Mouse (Mus musculus) cerebellum, postnatal 14 days (tissue): Measurements from ENCODE around the gene Iqgap1.

ENCODE experiments used
- DNase-seq, 2 experiments: peaks; one replicate each; pipeline ENCODE4 v3.0.0; 2021; ENCODE audit warnings: mixed read lengths in 2 of 2

Gene Iqgap1

DNA sequence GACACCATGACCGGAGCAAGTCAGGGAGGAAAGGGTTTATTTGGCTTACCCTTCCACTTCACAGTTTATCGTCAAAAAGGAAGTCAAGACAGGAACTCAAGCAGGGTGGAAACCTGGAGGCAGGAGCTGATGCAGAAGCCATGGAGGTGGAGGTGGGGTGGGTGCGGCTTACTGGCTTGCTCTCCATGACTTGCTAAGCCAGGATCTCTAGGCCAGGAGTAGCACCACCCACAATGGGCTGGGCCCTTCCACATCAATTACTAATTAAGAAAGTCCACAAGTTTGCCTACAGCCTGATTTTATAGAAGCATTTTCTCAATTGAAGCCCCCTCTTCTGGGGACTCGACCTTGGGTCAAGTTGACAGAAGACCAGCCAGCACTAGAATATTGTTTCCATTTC, 121.7 kb downstream of the Iqgap1 start:
- DNase-seq = no peak

DNA sequence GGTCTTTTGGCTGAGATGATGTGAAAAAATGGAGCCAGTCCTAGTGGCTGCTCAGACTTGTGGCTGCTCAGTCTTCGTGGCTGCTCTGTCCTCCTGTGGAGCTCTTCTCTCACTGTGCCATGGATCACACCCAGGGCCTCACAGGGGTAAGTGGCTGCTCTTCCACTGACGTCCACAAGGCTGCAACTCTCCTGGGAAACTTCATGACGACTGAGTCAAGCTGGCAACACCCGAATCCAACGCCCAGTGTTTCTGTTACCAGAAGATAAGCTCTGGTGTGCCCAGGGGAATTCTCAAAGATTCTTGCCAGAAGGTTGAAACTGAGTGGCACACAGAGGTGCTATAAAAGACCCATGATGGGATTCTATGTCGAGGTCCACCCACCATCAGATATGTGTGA, 123.3 kb downstream of the Iqgap1 start:
- no peak for DNase-seq

DNA sequence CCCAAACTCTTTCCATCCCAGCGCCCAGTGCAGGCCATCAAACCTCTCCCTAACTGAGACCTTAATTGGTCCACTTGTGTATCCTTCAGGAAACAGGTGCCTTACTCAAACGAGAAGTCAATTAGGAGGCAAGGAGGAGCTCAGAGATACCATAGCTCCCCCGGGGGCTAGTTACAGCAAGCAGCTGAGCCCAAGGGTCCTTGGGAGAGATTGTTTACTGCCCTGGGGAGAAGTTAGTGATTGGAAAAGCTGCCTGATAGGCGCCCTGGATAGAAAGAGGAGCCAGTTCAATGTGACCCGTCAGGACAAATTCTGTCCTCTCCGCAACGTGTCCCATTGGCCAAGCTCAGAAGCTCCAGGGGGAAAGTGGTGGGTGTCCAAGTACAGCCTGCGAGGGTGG, 126.1 kb downstream of the Iqgap1 start:
- no peak for DNase-seq

DNA sequence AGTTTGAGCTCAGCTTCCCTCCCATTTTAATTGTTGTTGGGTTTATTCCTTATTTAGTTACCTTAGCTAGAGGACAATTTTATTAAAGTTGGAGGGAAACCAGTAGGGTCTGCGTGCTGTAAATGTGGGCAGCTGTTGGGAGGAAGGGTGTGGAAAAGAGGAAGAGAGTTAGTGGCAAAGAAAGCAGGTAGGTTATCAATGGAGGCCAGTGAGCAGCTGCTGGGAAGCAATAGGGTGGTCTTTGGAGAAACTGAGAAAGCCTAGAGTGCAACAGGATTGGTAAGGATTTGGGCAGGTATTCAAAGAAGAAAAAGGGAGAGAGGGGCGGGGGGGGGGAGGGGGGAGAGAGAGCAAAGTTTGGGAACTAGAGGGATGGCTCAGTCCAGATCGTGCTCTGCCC, 126.8 kb downstream of the Iqgap1 start:
- no peak for DNase-seq

DNA sequence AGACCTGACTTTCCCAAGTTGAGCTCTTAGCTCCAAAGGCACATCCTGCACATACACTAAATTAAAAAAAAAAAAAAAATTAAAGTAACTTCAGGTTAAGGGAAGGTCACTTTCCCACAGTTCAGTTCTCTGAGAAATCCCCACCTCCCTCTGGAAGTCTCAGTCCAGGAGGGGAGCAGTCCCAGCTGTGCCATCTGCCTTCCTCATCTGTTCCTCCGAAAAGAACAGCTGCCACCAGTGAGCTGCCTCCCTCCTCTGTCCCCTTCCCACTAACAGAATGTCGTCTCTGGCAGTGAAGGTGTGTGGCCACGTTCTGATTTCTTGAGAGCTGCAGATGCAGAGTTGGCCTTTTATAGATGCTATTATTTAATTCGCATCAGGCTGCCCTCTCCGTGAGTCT, 127.9 kb downstream of the Iqgap1 start:
- no peak for DNase-seq

DNA sequence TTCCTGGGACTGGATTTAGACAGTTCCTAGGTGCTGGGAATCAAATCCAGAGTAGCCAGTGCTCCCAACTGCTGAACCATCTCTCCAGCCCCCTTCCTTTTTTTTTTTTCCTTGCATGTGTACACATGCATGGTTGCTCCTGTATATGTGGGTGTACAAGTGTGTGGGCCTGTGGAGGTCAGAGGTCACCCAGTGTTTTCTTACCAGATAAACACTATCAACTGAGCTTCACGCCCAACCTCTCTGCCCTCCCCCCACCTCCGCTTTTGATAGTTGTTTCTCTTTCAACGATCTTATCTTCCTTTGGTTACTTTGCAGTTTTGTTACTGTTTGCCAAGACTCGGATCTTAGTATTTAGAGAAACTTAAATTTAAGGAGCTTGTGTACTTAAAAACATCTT, 128.9 kb downstream of the Iqgap1 start:
- DNase-seq = no peak

DNA sequence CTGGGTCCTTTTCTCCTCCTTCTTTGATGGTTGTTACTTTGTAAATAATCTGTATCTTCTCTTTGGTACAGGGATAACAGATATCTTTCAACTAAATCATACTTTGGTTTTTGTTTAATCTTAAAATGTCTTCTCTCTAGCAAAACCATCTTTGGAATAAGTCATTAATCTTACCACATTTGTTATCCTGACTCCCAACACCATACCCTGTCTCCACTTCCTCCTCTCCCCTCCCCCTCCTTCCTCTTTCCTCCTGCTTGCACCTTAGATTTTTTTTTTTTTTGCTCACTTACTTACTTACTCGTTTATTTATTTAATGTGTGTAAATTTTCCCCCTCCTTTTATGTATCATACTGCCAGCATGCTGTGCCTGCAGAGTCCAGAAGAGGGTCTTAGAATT, 129.4 kb downstream of the Iqgap1 start:
- DNase-seq = no peak

DNA sequence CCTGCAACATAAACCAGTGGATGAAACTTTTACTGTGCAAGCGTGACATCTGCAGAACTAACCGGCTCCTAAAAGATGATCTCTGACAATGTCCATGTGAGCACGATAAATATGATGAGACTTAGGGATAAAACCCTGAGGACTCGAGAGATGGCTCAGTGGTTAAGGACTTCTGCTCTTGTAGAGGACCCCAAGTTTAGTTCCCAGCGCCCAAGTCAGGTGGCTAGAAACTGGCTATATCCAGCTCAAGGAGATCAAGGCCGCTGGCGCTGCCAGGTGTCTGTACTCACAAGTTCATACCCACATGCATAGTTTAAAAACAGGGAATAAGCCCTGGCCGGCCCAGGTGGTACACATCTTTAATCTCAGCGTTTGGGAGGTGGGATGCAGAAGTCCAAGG, 133.3 kb downstream of the Iqgap1 start:
- DNase-seq = no peak

DNA sequence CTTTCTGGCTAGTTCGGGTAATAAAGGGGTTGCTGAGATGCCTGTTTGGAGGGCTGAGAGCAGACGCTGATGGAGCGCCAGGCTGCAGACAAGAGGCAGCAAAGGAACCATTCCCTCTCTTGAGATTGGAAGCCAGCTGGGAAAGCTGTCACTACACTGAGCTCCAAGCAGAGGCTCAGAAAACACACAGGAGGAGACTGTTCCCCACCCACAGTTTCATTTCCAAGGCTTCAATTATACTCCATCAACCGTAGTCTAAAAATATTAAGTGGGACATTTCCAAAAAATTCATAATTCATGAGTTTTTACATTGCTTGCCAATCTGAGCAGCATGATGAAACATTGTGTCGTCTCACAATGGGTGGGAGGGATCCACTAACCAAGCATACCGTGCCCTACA, 134.6 kb downstream of the Iqgap1 start:
- DNase-seq = no peak

DNA sequence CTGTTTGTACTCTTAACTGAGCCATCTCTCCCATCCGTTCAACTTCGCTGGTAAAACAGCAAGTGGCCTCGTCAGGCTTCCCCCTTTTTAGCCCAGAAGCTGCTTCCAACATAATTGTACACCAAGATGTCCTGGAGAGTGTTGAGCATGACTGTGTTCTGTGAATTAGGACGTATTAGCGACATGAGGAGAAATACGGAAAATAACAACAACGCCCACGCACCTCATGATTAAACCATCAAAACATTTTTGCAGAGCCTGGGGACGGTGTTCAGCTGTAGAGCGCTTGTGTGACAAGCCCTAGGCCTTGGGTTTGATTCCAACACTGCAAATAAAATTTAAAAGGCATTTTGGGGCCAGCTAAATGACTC, 136.6 kb downstream of the Iqgap1 start:
- DNase-seq = peak in 1 of 2 experiments; percentile 44

DNA sequence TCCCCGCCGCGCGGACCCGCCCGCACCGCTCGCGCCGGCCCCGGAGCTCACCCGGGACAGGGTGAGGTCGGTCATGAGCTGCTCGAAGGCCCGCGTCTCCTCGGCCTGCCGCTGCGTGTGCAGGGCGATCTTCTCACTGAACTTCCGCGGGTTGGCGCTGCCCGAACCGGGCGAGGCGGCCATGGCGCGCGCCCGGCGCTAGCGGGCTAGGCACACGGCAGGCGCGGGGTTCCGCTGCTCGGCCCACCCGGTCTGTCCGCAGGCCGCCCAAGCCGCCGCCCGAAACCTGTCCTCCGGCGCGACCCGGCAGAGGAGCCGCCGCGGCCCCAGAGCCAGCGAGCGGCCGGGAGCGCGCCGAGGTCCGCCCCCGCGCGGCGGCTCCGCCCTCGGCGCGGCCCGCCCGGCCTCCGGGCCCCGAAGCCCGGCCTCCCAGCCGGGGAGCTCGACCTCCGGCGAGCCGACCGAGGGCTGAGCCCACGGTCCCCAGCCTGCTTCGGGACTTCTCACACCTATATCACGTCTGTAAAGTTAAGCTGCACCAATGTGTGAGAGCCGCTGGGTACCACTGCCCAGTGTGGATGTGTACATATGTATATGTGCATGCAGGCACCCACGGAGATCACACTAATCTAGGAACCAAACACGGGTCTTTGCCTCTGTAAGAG, 137.1 kb downstream of the Iqgap1 start, which contains the start of gene Crtc3:
Gene Crtc3, minus strand, starts transcription at position 322 of the 665 bp plus-strand sequence.
- peak; percentile 73 to 84 for DNase-seq

DNA sequence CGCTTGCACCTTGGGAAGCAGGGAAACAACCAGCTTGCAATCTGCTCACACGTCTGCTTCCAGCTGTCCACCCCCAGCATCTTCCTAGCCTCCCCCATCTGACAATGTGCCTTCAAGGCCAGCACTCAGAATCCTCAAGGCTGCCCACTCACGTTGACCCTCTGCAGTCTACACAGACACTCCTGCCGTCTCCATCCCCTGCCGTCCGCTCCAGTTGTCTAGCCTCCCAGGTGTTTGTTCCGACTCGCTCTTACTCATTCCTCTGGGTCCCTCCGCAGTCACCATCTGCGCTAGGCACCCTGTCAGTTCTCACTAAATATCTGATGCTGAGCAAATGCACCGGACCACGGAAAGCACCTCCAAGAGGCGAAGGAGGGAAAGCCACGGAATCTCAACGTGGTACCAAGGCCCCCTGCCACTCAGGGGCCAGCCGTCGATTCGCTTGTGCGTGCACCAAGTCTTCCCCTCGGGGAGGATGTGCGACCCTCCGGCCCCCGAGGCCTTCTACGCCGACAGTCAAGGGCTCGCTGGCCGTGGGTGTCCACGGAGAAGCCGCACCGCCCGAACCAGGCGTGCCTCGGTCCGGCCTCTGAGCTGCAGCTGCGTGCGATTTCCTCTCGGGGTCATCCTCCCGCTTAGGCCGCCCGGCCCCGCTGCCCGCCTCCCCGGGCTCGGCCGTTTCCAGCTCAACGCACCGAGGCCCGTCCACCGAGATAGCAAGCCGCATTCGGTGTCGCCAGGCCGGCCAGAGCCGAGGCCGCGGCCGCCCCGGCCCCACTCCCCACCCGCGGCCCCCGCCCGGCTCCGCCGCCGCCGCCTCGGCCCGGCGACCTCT, 137.8 kb downstream of the Iqgap1 start:
- peak; percentile 73 to 76 for DNase-seq

DNA sequence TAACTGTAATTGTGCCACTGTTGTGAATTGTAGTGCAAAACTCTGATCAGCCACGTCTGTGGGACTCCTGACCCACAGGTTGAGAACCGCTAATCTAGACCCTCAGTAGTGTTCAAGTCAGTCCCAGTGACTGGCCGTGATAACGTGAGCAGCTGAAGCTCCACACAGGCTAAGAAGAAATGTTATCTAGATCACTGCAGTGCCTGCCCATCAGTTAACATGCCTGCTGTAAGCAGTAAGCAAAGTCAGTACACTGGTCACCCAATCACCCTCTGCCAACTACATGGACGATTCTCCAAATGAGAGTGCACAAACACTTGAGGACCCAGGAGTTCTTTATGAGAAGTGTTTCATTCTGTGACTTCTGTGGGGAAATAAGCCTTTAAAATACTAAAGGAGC, 140.1 kb downstream of the Iqgap1 start:
- no peak for DNase-seq

DNA sequence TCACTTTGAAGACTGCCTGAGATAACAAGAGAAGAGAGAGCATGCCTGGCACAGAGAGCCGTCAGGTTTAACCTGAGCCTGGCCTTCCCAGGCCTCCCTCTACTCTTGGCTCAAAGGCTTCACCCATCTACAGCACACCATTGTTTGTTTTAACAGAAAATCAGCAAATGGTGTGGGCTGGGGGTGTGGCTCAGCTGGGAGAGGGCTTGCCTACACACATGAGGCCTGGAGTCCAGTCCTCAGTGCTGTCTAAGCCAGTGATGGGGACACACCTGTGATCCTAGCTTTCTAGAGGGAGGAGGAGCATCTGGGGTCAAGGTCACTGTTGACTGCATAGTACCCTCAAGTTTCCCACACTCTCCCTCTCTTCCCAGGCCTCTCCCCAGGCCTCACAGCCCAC, 143.1 kb downstream of the Iqgap1 start:
- no peak for DNase-seq

DNA sequence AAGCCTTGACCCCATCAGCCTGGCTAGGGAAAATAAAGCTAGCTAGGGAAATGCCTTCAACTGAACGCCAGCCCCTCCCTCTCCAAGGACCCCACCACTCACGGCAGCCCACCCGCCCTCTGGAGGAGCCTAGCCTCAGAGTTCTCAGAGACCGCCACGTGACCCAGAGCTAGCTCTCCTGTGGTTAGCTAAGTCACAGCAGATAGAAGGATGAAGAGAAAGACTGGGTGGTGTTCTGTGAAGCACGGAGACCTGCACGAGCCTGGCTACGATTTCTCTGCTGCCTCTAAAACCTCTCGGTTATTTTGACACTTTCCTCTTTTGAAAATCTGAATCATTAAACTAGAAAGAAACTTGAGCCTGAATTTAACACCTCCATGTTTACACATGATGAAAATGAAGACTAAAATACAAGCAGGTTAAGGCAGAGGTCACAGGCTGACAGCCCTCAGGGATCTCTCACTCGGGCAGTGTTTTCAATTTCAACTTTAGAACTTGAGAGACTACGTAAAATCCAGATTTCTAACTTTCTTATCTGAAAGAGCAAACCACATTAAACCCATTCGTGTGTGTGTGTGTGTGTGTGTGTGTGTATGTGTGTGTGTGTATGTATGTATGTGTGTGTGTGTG, 145.4 kb downstream of the Iqgap1 start:
- DNase-seq = no peak

DNA sequence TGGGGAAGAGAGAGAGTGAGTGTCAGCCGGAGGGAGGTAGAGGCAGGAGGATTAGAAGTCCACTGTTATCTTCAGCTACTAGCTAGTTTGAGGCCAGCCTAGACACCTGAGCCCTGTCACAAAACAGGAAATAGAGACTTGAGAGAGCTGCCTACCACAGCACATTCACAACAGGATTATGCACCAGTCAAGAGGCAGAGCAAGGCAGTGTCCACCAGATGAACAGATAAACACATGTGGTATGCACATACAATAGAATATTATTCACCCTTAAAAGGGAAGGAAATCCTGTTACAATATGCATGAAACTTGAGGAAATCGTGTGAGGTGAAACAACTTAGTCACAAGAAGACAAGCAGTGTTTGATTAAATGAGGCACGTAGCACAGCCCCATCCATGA, 153.5 kb downstream of the Iqgap1 start:
- DNase-seq = no peak

DNA sequence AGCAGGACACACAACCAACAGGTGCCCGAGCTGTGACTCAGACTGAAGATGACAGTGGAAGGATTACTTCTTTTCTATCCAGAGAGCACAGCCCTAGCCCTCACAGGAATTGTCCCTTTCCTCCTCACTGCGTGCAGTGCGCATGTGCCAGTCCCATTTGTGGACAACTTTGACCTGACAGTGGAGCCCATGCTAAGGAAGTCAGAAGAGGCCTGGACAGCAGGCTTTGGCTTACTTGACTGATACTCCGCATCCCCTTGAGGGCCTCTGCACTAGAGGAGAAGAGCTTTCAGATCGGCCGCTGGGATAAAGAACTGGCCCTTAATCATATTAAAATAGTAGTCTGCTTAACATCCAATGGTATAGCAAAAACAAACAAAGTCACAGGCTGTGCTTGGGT, 154.9 kb downstream of the Iqgap1 start:
- DNase-seq = no peak

DNA sequence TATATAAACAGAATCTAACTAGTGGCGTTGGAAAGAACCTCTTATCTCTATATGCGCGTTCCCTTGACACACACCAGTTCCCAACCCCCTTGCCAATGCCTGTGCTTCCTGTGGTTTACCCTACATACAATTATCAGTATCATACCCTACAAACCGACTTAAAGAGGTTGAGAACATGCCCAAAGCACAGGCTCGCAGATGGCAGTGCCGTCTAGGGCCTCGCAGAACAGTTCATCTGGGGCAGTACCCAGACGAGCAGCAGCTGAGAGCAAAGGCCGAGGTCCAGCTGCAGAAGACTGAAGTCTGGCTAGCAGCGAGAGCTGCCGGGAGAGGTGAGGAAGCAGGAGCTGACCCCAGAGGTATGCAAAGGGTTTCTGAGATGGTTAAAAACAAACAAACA, 158.6 kb downstream of the Iqgap1 start:
- DNase-seq = no peak

DNA sequence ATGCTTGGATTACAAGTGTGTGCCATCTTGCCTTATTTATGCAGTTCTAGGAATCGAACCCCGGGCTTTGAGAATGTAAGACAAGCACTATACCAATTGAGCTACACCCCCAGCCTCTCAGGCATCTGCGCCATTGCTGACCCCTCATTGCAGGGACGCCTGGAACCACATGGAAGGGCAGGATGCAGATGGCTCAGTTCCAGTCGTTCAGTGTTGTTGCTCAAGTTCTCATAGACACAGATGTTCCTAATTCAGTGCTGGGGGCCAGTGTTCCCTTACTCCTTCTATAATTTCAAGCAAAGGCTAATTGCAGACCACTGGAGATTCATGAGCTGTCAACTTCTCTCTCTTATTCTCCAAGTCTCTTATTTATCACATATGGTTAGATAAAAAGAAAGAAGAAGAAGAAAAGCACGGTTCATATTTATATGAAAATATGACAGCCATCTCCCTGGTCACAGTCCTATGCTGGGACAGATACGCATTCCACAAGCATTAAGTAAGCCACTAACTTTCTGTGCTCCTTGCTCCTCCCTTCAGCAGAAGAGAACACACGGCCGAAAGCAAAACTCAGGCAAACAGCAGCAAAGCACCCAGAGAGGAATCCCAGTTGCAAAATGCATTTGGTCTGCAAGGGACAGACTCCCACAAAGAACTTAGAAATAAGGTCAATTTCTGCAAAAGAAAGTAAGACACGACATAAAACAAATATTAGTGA, 159.4 kb downstream of the Iqgap1 start:
- DNase-seq = no peak
